Mouse (Mus musculus) testis, adult 2 months (tissue): Measurements from ENCODE around the gene Pip4k2a. TPM values are rescaled to one million over a fixed set of nuclear protein-coding genes. Genes with fewer than 3 reads are reported as not detected.

Experiments
- H3K27ac ChIP-seq: fragments of 200-500 bp; 2 replicates; pipeline ENCODE4 v1.5.1; 2012; ENCODE audit warnings: low read depth, low read length; ENCODE audit not compliant: control insufficient read depth, insufficient read depth
- H3K27me3 ChIP-seq: fragments of 200-500 bp; 2 replicates; pipeline ENCODE4 v1.6.1; 2012; ENCODE audit warnings: mild to moderate bottlenecking, low read length, moderate library complexity; ENCODE audit not compliant: control insufficient read depth, insufficient read depth
- H3K36me3 ChIP-seq: fragments of 200-500 bp; 2 replicates; pipeline ENCODE4 v1.6.1; 2012; ENCODE audit warnings: mild to moderate bottlenecking, low read length; ENCODE audit not compliant: control insufficient read depth, insufficient read depth
- H3K4me1 ChIP-seq: fragments of 200-500 bp; 2 replicates; pipeline ENCODE4 v1.6.1; 2012; ENCODE audit warnings: low read length; ENCODE audit not compliant: control insufficient read depth, insufficient read depth
- H3K4me3 ChIP-seq: fragments of 200-500 bp; 2 replicates; pipeline ENCODE4 v1.5.1; 2012; ENCODE audit warnings: low read depth, mild to moderate bottlenecking, low read length, moderate library complexity, mixed read lengths; ENCODE audit not compliant: control insufficient read depth
- CTCF ChIP-seq: fragments of 200-500 bp; IDR thresholded peaks from 2 replicates; pipeline ENCODE4 v1.5.1; 2012; ENCODE audit warnings: low read depth, mild to moderate bottlenecking, inconsistent platforms, low read length, moderate library complexity; ENCODE audit not compliant: control insufficient read depth, insufficient read depth, insufficient replicate concordance
- POLR2A ChIP-seq: fragments of 200-500 bp; IDR thresholded peaks from 2 replicates; pipeline ENCODE4 v1.6.1; 2012; ENCODE audit warnings: low read depth, mild to moderate bottlenecking, inconsistent platforms, low read length, moderate library complexity; ENCODE audit not compliant: control insufficient read depth
- polyA plus RNA-seq: library from polyadenylated mRNA; depleted of rRNA; stranded (reverse); fragments of >200 nt; gene quantifications from 2 replicates; pipeline ENCODE4 v1.2.3, GENCODE M21; 2012

The Pip4k2a gene
- polyA plus RNA-seq, 1 experiment: 1.3 TPM

- Histone ChIP-seq H3K36me3 (no peaks in the 10 kb centered on the region), H3K27ac (no peak overlapping the region), H3K27me3 (no peaks in the 10 kb centered on the region), H3K4me1 (peaks cover 10% of the 10 kb centered on the region), H3K4me3 (no peak overlapping the region)
- TF ChIP-seq CTCF: no peak
- no peak for TF ChIP-seq POLR2A
Measured at GRCm38 (mm10) chr2:18992512-18993510, 5.1 kb downstream of the Pip4k2a start.

- no peak overlapping the region for H3K27ac ChIP-seq
- no peaks in the 10 kb centered on the region for H3K36me3 ChIP-seq
- H3K4me3 ChIP-seq: no peak overlapping the region
- TF ChIP-seq CTCF: no peak
- no peak for TF ChIP-seq POLR2A
- no peaks in the 10 kb centered on the region for H3K27me3 ChIP-seq
- H3K4me1 ChIP-seq: no peaks in the 10 kb centered on the region
Measured at GRCm38 (mm10) chr2:18988885-18989284, 9.0 kb downstream of the Pip4k2a start.

GRCm38 (mm10) chr2:18985506-18985905, 12.4 kb downstream of the Pip4k2a start:
- no peaks in the 10 kb centered on the region for H3K27me3 ChIP-seq
- H3K4me1 ChIP-seq: no peaks in the 10 kb centered on the region
- H3K36me3 ChIP-seq: no peaks in the 10 kb centered on the region
- no peak for TF ChIP-seq POLR2A
- no peak overlapping the region for H3K4me3 ChIP-seq
- H3K27ac ChIP-seq: no peak overlapping the region

- no peak overlapping the region for H3K27ac ChIP-seq
- H3K4me3 ChIP-seq: no peak overlapping the region
- H3K4me1 ChIP-seq: no peaks in the 10 kb centered on the region
- no peak for TF ChIP-seq CTCF
- no peak for TF ChIP-seq POLR2A
- no peaks in the 10 kb centered on the region for H3K36me3 ChIP-seq
- H3K27me3 ChIP-seq: no peaks in the 10 kb centered on the region
Measured at GRCm38 (mm10) chr2:18984095-18984847, 13.7 kb downstream of the Pip4k2a start.

GRCm38 (mm10) chr2:18983546-18983945, 14.4 kb downstream of the Pip4k2a start:
- H3K27me3 ChIP-seq: no peaks in the 10 kb centered on the region
- H3K4me1 ChIP-seq: no peaks in the 10 kb centered on the region
- TF ChIP-seq CTCF (no peak), POLR2A (no peak)
- no peak overlapping the region for H3K4me3 ChIP-seq
- H3K36me3 ChIP-seq: no peaks in the 10 kb centered on the region
- no peak overlapping the region for H3K27ac ChIP-seq

- H3K4me3 ChIP-seq: no peak overlapping the region
- no peaks in the 10 kb centered on the region for H3K4me1 ChIP-seq
- H3K27ac ChIP-seq: no peak overlapping the region
- TF ChIP-seq CTCF (no peak), POLR2A (no peak)
- no peaks in the 10 kb centered on the region for H3K27me3 ChIP-seq
- no peaks in the 10 kb centered on the region for H3K36me3 ChIP-seq
Measured at GRCm38 (mm10) chr2:18982581-18982980, 15.3 kb downstream of the Pip4k2a start.

- TF ChIP-seq POLR2A (no peak), CTCF (no peak)
- no peaks in the 10 kb centered on the region for H3K27me3 ChIP-seq
Measured at GRCm38 (mm10) chr2:18979675-18980074, 18.3 kb downstream of the Pip4k2a start.

More at GRCm38 (mm10) chr2:18979675-18980074, 18.3 kb downstream of the Pip4k2a start:
- H3K4me1 ChIP-seq: no peaks in the 10 kb centered on the region
- no peaks in the 10 kb centered on the region for H3K36me3 ChIP-seq
- no peak overlapping the region for H3K4me3 ChIP-seq
- H3K27ac ChIP-seq: no peak overlapping the region
